Mouse (Mus musculus) intestine, postnatal 0 days (tissue): ENCODE data around the gene Ppfibp2. TPM values are rescaled to one million over a fixed set of nuclear protein-coding genes. Genes with fewer than 3 reads are reported as not detected.
A peak's percentile ranks its signal among the peaks of the same experiment; 100 is the strongest.

Experiments used
- ATAC-seq: fragments of 200-750 bp; cut with Nextera tagmentation; 2 replicates; pipeline ENCODE4 v1.8.0; 2017; ENCODE audit warnings: mild to moderate bottlenecking, moderate TSS enrichment, moderate library complexity
- H3K27ac ChIP-seq: fragments of 300-500 bp; sonication (generic); 2 replicates; pipeline ENCODE4 v1.5.1; 2014; ENCODE audit warnings: mild to moderate bottlenecking, low read depth, low read length, moderate library complexity
- H3K27me3 ChIP-seq: fragments of 300-500 bp; sonication (generic); replicated peaks from 2 replicates; pipeline ENCODE4 v1.6.1; 2014; ENCODE audit warnings: low read length, mixed read lengths; ENCODE audit not compliant: control insufficient read depth, insufficient read depth
- H3K36me3 ChIP-seq: fragments of 300-500 bp; sonication (generic); 2 replicates; pipeline ENCODE4 v1.6.1; 2014; ENCODE audit warnings: mild to moderate bottlenecking, moderate library complexity; ENCODE audit not compliant: control insufficient read depth, insufficient read depth
- H3K4me1 ChIP-seq: fragments of 300-500 bp; sonication (generic); replicated peaks from 2 replicates; pipeline ENCODE4 v1.6.1; 2014; ENCODE audit warnings: antibody characterized with exemption, low read length, mixed read lengths; ENCODE audit not compliant: control insufficient read depth, insufficient read depth
- H3K4me2 ChIP-seq: fragments of 300-500 bp; sonication (generic); replicated peaks from 2 replicates; pipeline ENCODE4 v1.6.1; 2014; ENCODE audit warnings: low read depth, mild to moderate bottlenecking, moderate library complexity
- H3K4me3 ChIP-seq: fragments of 300-500 bp; sonication (generic); 2 replicates; pipeline ENCODE4 v1.5.1; 2014; ENCODE audit warnings: low read depth, low read length
- H3K9ac ChIP-seq: fragments of 300-500 bp; sonication (generic); 2 replicates; pipeline ENCODE4 v1.6.1; 2014; ENCODE audit warnings: mild to moderate bottlenecking, low read depth, low read length
- H3K9me3 ChIP-seq: fragments of 300-500 bp; sonication (generic); 2 replicates; pipeline ENCODE4 v1.6.1; 2016; ENCODE audit warnings: mixed run types; ENCODE audit not compliant: control insufficient read depth
- CTCF ChIP-seq: sonication (generic); IDR thresholded peaks from 2 replicates; pipeline ENCODE4 v1.5.1; 2016; ENCODE audit warnings: low read depth, mild to moderate bottlenecking, control low read depth, antibody characterized with exemption, moderate library complexity
- WGBS: fragments of 180-500 bp; shearing (Covaris S2); extraction: QIAGEN DNeasy Blood & Tissue Kit; methylation state at CpG from one replicate; pipeline ENCODE4 v1.1.7; 2014; 5-methylcytosine and 5-hydroxymethylcytosine counted together
- polyA plus RNA-seq: library from polyadenylated mRNA; unstranded; fragments of >200 nt; fragmentation: Nextera tagmentation; extraction: Ambion mirVana; gene quantifications from 2 replicates; pipeline ENCODE4 v1.2.1, GENCODE M21; 2015

Ppfibp2 gene
- polyA plus RNA-seq, 1 experiment from 2014 or later = 9.8 TPM

GRCm38 (mm10) chr7:107712743-107713142 lies 117.7 kb downstream of the Ppfibp2 start:
- no peak overlapping the region for H3K4me2 ChIP-seq
- H3K4me3 ChIP-seq = no peak overlapping the region
- no peaks in the 10 kb centered on the region; the same call in 1 of the 2 replicates for H3K4me1 ChIP-seq
- H3K27me3 ChIP-seq = no peaks in the 10 kb centered on the region
- WGBS = 73% methylated on average over 6 of the region's 6 CpGs
- peaks cover 18% of the 10 kb centered on the region for H3K36me3 ChIP-seq
- ATAC-seq = no peak
- no peak overlapping the region for H3K27ac ChIP-seq
- no peak for TF ChIP-seq CTCF
- no peak overlapping the region for H3K9ac ChIP-seq
- H3K9me3 ChIP-seq = no peaks in the 10 kb centered on the region

DNA sequence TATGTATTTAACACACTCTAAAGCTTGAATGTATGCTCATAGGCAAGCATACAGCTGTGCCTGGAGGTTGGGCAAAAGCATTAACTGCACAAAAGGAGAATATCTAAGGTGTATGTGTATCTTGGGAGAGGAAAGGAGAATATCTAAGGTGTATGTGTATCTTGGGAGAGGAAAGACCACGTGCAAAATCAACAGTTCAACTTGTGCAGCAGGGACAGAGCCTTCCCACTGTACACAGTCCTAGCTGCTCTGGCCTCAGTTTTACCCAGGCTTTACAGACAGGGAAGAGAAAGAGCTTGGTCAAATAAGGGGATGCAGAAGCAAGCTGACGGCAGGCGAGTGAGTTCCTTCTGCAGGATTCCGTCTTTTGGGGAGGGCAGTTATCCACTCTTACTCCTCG lies 119.1 kb downstream of the Ppfibp2 start:
- peaks cover 25% of the 10 kb centered on the region for H3K36me3 ChIP-seq
- no peaks in the 10 kb centered on the region for H3K9me3 ChIP-seq
- no peak for TF ChIP-seq CTCF
- no peak overlapping the region for H3K27ac ChIP-seq
- no peak for ATAC-seq
- no peak overlapping the region for H3K4me2 ChIP-seq
- 88% methylated on average over 5 of the region's 5 CpGs for WGBS
- H3K4me1 ChIP-seq = no peaks in the 10 kb centered on the region
- H3K4me3 ChIP-seq = no peak overlapping the region
- H3K9ac ChIP-seq = no peak overlapping the region
- H3K27me3 ChIP-seq = no peaks in the 10 kb centered on the region

GRCm38 (mm10) chr7:107720771-107721170 lies 125.8 kb downstream of the Ppfibp2 start:
- TF ChIP-seq CTCF = no peak
- no peaks in the 10 kb centered on the region for H3K27me3 ChIP-seq
- WGBS = 97% methylated on average over 1 of the region's 1 CpGs
- H3K9me3 ChIP-seq = no peaks in the 10 kb centered on the region
- no peak overlapping the region for H3K4me3 ChIP-seq
- H3K4me1 ChIP-seq = no peaks in the 10 kb centered on the region
- H3K4me2 ChIP-seq = no peak overlapping the region
- no peak for ATAC-seq
- H3K36me3 ChIP-seq = peaks cover 83% of the 10 kb centered on the region
- no peak overlapping the region for H3K9ac ChIP-seq
- H3K27ac ChIP-seq = no peak overlapping the region

GRCm38 (mm10) chr7:107722536-107722935 lies 127.5 kb downstream of the Ppfibp2 start:
- Histone ChIP-seq H3K27ac (no peak overlapping the region), H3K27me3 (no peaks in the 10 kb centered on the region), H3K9me3 (no peaks in the 10 kb centered on the region), H3K9ac (no peak overlapping the region), H3K4me2 (no peak overlapping the region), H3K36me3 (peaks cover 81% of the 10 kb centered on the region), H3K4me1 (no peaks in the 10 kb centered on the region), H3K4me3 (no peak overlapping the region)
- 89% methylated on average over 4 of the region's 4 CpGs for WGBS
- no peak for TF ChIP-seq CTCF
- ATAC-seq = no peak

- TF ChIP-seq CTCF = no peak
- Histone ChIP-seq H3K9ac (no peak overlapping the region), H3K4me3 (no peak overlapping the region), H3K36me3 (peaks cover 78% of the 10 kb centered on the region), H3K4me2 (no peak overlapping the region), H3K27me3 (no peaks in the 10 kb centered on the region), H3K27ac (no peak overlapping the region), H3K4me1 (no peaks in the 10 kb centered on the region), H3K9me3 (no peaks in the 10 kb centered on the region)
- no peak for ATAC-seq
- 62% methylated on average over 3 of the region's 3 CpGs for WGBS
Observed at GRCm38 (mm10) chr7:107727538-107727937, 132.5 kb downstream of the Ppfibp2 start.

- WGBS = 68% methylated on average over 10 of the region's 10 CpGs
- no peak overlapping the region for H3K9ac ChIP-seq
- H3K36me3 ChIP-seq = peaks cover 50% of the 10 kb centered on the region
- TF ChIP-seq CTCF = no peak
- ATAC-seq = no peak
- H3K4me2 ChIP-seq = no peak overlapping the region
- H3K4me3 ChIP-seq = no peak overlapping the region
- no peaks in the 10 kb centered on the region for H3K27me3 ChIP-seq
- no peak overlapping the region for H3K27ac ChIP-seq
- H3K9me3 ChIP-seq = no peaks in the 10 kb centered on the region
- no peaks in the 10 kb centered on the region for H3K4me1 ChIP-seq
Observed at GRCm38 (mm10) chr7:107730587-107730986, 135.6 kb downstream of the Ppfibp2 start.

GRCm38 (mm10) chr7:107733162-107733561 lies 138.2 kb downstream of the Ppfibp2 start:
- Histone ChIP-seq H3K4me2 (no peak overlapping the region), H3K4me3 (no peak overlapping the region), H3K27ac (no peak overlapping the region), H3K9me3 (no peaks in the 10 kb centered on the region), H3K4me1 (no peaks in the 10 kb centered on the region), H3K36me3 (peaks cover 40% of the 10 kb centered on the region), H3K27me3 (no peaks in the 10 kb centered on the region), H3K9ac (no peak overlapping the region)
- no peak for ATAC-seq
- WGBS = 75% methylated on average over 2 of the region's 2 CpGs
- peak; percentile 39 for TF ChIP-seq CTCF
